Mouse (Mus musculus) myocyte (in vitro differentiated cells): ENCODE results near the gene Avpi1. TPM values are rescaled to one million over a fixed set of nuclear protein-coding genes. Genes with fewer than 3 reads are reported as not detected.

Experiments
- H3K27me3 ChIP-seq: one replicate; pipeline ENCODE4 v1.6.1; 2011; ENCODE audit not compliant: control insufficient read depth, insufficient read depth, insufficient read length
- H3K36me3 ChIP-seq: one replicate; pipeline ENCODE4 v1.6.1; 2011; ENCODE audit not compliant: control insufficient read depth, insufficient read depth
- H3K4me2 ChIP-seq: one replicate; pipeline ENCODE4 v1.6.1; 2011; ENCODE audit warnings: low read depth, control low read depth
- H3K4me3 ChIP-seq: one replicate; pipeline ENCODE4 v1.5.1; 2011; ENCODE audit warnings: mild to moderate bottlenecking, control low read depth, moderate library complexity
- H3K79me2 ChIP-seq: one replicate; pipeline ENCODE4 v1.6.1; 2011; ENCODE audit not compliant: control insufficient read depth, insufficient read depth
- H3ac ChIP-seq: one replicate; pipeline ENCODE4 v1.6.1; 2011; ENCODE audit not compliant: control insufficient read depth, insufficient read length
- CEBPB ChIP-seq: IDR thresholded peaks from 2 replicates; pipeline ENCODE4 v1.6.1; 2011; ENCODE audit warnings: mild to moderate bottlenecking, moderate library complexity; ENCODE audit not compliant: poor library complexity, insufficient read depth, severe bottlenecking
- E2F4 ChIP-seq: IDR thresholded peaks from one replicate; pipeline ENCODE4 v1.6.1; 2011; ENCODE audit warnings: mild to moderate bottlenecking, control low read depth, moderate library complexity; ENCODE audit not compliant: insufficient read depth
- MAX ChIP-seq: IDR thresholded peaks from one replicate; pipeline ENCODE4 v1.6.1; 2011; ENCODE audit warnings: low read depth, mild to moderate bottlenecking, control low read depth
- MYOD1 ChIP-seq, 3 experiments: IDR thresholded peaks; one replicate each; pipeline ENCODE4 v1.6.1; 2011; ENCODE audit warnings: control low read depth in 2 of 3, low read depth in 2 of 3, mild to moderate bottlenecking in 2 of 3, moderate library complexity in 1 of 3; ENCODE audit not compliant: insufficient read length in 2 of 3, control insufficient read depth in 1 of 3
- MYOG ChIP-seq, 3 experiments: IDR thresholded peaks; one replicate each; pipeline ENCODE4 v1.6.1; 2011; ENCODE audit warnings: control low read depth in 2 of 3, low read depth in 2 of 3, mild to moderate bottlenecking in 2 of 3; ENCODE audit not compliant: insufficient read length in 2 of 3, control insufficient read depth in 1 of 3, insufficient read depth in 1 of 3
- POLR2A ChIP-seq: IDR thresholded peaks from one replicate; pipeline ENCODE4 v1.6.1; 2011; ENCODE audit warnings: low read depth, mild to moderate bottlenecking, control low read depth, moderate library complexity; ENCODE audit not compliant: insufficient read length
- POLR2AphosphoS2 ChIP-seq: IDR thresholded peaks from one replicate; pipeline ENCODE4 v1.6.1; 2011; ENCODE audit warnings: low read depth, control low read depth; ENCODE audit not compliant: insufficient read length
- REST ChIP-seq: IDR thresholded peaks from one replicate; pipeline ENCODE4 v1.6.1; 2011; ENCODE audit warnings: mild to moderate bottlenecking, control low read depth, moderate library complexity; ENCODE audit not compliant: insufficient read depth, insufficient read length
- SRF ChIP-seq: IDR thresholded peaks from one replicate; pipeline ENCODE4 v1.6.1; 2011; ENCODE audit warnings: low read depth; ENCODE audit not compliant: control insufficient read depth, insufficient read length
- TCF12 ChIP-seq: IDR thresholded peaks from one replicate; pipeline ENCODE4 v1.6.1; 2011; ENCODE audit warnings: mild to moderate bottlenecking, control low read depth; ENCODE audit not compliant: poor library complexity, insufficient read depth, severe bottlenecking
- TCF3 ChIP-seq: IDR thresholded peaks from one replicate; pipeline ENCODE4 v1.6.1; 2011; ENCODE audit warnings: low read depth, control low read depth; ENCODE audit not compliant: insufficient read length
- USF1 ChIP-seq: IDR thresholded peaks from one replicate; pipeline ENCODE4 v1.6.1; 2011; ENCODE audit warnings: low read depth, mild to moderate bottlenecking, control low read depth, moderate library complexity
- polyA plus RNA-seq: library from polyadenylated mRNA; unstranded; fragments of >200 nt; fragmentation: generic; extraction: Trizol; gene quantifications from one replicate; pipeline ENCODE4 v1.2.1, GENCODE M21; 2012; ENCODE audit warnings: missing spikeins

Gene Avpi1
- polyA plus RNA-seq = 128 TPM

- peaks cover 6% of the 10 kb centered on the region for H3K36me3 ChIP-seq
- peak within 1 kb of the TSS; percentile 74 for H3K4me3 ChIP-seq
- H3K79me2 ChIP-seq = peaks cover 32% of the 10 kb centered on the region
- TF ChIP-seq SRF (peak; percentile 62), REST (no peak), TCF3 (no peak), MYOD1 (IDR thresholded peaks at IDR 0.05; ENCODE audit: control insufficient read depth in 1 of 3, insufficient read length in 2 of 3, low read depth in 2 of 3) (peak in 2 of 3 experiments; percentile 54 to 68), POLR2A (peak; percentile 71), POLR2AphosphoS2 (peak; percentile 79), TCF12 (no peak), USF1 (peak; percentile 50), MAX (no peak), CEBPB (no peak), MYOG (IDR thresholded peaks at IDR 0.05; ENCODE audit: control insufficient read depth in 1 of 3, insufficient read depth in 1 of 3, insufficient read length in 2 of 3, low read depth in 2 of 3) (peak in 1 of 3 experiments; percentile 67), E2F4 (no peak)
- H3K27me3 ChIP-seq = no peaks in the 10 kb centered on the region
- peak within 1 kb of the TSS; percentile 77 for H3ac ChIP-seq
- peak within 1 kb of the TSS; percentile 97 for H3K4me2 ChIP-seq
These were observed at the start of gene Avpi1 for GRCm38 (mm10) chr19:42128787-42129508. Gene Avpi1, minus strand, starts transcription at chr19:42129059.

DNA sequence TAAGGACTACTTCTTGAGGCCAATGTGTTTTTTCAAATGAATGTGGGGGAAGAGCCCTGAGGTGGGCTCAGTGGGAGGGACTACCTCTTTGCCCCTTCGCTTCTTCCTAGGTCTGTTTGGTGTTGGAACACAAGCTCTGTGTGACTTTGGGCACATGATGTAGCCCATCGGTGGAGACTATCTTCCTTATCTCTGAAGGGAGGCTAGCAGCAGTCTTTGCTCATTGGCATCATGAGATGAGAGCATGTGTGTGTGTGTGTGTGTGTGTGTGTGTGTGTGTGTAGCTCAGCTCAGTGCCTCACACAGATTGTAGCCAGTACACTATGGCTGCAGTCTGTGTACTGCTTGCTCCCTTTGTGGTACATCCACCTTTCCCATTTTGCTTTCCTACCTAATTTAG, 48.6 kb upstream of the Avpi1 start:
- H3K36me3 ChIP-seq = no peaks in the 10 kb centered on the region
- no peak overlapping the region for H3K4me2 ChIP-seq
- no peak overlapping the region for H3K4me3 ChIP-seq
- no peaks in the 10 kb centered on the region for H3K79me2 ChIP-seq
- TF ChIP-seq MYOG (IDR thresholded peaks at IDR 0.05; ENCODE audit: control insufficient read depth in 1 of 3, insufficient read depth in 1 of 3, insufficient read length in 2 of 3, low read depth in 2 of 3) (no peak), POLR2A (no peak), MYOD1 (IDR thresholded peaks at IDR 0.05; ENCODE audit: control insufficient read depth in 1 of 3, insufficient read length in 2 of 3, low read depth in 2 of 3) (no peak), MAX (no peak), E2F4 (no peak), CEBPB (no peak), USF1 (no peak)
- no peak overlapping the region for H3ac ChIP-seq
- H3K27me3 ChIP-seq = no peaks in the 10 kb centered on the region

GRCm38 (mm10) chr19:42176841-42177240, 48.0 kb upstream of the Avpi1 start:
- Histone ChIP-seq H3ac (no peak overlapping the region), H3K4me2 (no peak overlapping the region), H3K36me3 (no peaks in the 10 kb centered on the region), H3K27me3 (no peaks in the 10 kb centered on the region), H3K4me3 (no peak overlapping the region), H3K79me2 (no peaks in the 10 kb centered on the region)
- no peak for TF ChIP-seq MYOG (IDR thresholded peaks at IDR 0.05; ENCODE audit: control insufficient read depth in 1 of 3, insufficient read depth in 1 of 3, insufficient read length in 2 of 3, low read depth in 2 of 3)
- no peak for TF ChIP-seq MAX
- TF ChIP-seq TCF3 = no peak
- no peak for TF ChIP-seq E2F4
- no peak for TF ChIP-seq SRF
- no peak for TF ChIP-seq REST
- no peak for TF ChIP-seq MYOD1 (IDR thresholded peaks at IDR 0.05; ENCODE audit: control insufficient read depth in 1 of 3, insufficient read length in 2 of 3, low read depth in 2 of 3)
- TF ChIP-seq USF1 = no peak

DNA sequence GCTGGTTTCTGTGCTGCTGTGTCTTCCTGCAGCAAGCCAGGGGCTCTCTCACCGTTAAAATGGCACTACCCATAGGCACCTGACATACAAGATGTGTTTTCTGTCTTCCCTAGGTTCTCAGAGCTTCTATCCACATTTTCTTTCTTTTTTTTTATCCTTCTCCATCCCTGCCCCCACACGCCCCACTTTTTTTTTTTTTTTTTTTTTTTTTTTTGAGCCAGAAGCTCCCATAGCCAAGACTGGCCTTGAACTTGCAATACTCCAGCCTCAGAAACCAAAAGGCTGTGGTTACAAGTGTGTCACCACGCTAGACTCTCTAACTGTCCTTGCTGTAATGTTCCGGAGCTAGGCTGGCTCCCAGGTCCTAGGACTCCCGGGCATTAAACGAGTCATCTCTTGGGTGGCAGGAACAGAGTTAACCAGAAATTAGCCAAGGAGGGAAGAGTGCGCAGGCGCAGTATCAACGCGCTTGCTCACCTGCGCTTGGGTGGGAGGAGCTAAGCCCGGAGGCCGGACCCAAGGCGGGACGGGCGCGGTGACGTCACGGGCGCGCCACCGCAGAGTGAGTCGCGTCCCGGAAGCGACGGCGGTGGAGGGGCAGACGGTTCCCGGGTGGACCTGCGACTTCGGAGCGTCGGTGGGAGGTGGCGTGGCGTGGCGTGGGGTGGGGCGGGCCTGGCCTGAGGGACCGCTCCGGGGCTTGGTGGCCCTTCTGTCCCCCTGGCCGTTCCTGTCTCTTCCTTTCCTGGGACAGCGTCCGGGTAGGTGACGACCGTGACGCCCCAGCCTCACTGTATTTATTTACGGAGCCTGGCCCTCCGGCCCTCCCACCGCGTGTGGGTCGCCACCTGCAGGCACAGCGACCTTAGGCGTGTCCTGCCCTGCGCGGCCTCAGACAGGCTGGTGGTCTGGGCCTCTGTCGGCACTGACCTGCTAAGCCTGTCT, 41.4 kb upstream of the Avpi1 start:
- H3K4me2 ChIP-seq = peak overlapping the region; percentile 99
- peaks cover 7% of the 10 kb centered on the region for H3K79me2 ChIP-seq
- H3ac ChIP-seq = peak overlapping the region; percentile 46
- no peaks in the 10 kb centered on the region for H3K27me3 ChIP-seq
- peak overlapping the region; percentile 62 for H3K4me3 ChIP-seq
- no peaks in the 10 kb centered on the region for H3K36me3 ChIP-seq
- TF ChIP-seq POLR2AphosphoS2 (peak; percentile 93), REST (no peak), SRF (peak; percentile 39), TCF3 (no peak), E2F4 (no peak), MYOD1 (IDR thresholded peaks at IDR 0.05; ENCODE audit: control insufficient read depth in 1 of 3, insufficient read length in 2 of 3, low read depth in 2 of 3) (peak in 2 of 3 experiments; percentile 13 to 38), MYOG (IDR thresholded peaks at IDR 0.05; ENCODE audit: control insufficient read depth in 1 of 3, insufficient read depth in 1 of 3, insufficient read length in 2 of 3, low read depth in 2 of 3) (peak in 2 of 3 experiments; percentile 20 to 38), POLR2A (peak; percentile 99)
